Mouse (Mus musculus) bone marrow, adult 2 months (tissue): ENCODE data around the gene Tspan15.

Experiments used
- CTCF ChIP-seq: fragments of 200-500 bp; IDR thresholded peaks from 2 replicates; pipeline ENCODE4 v1.5.1; 2011; ENCODE audit warnings: low read length, control low read depth; ENCODE audit not compliant: control insufficient read depth, insufficient read depth
- POLR2A ChIP-seq: fragments of 200-500 bp; IDR thresholded peaks from 2 replicates; pipeline ENCODE4 v1.6.1; 2011; ENCODE audit warnings: low read depth, mild to moderate bottlenecking, control low read depth, low read length, borderline replicate concordance; ENCODE audit not compliant: control insufficient read depth

DNA sequence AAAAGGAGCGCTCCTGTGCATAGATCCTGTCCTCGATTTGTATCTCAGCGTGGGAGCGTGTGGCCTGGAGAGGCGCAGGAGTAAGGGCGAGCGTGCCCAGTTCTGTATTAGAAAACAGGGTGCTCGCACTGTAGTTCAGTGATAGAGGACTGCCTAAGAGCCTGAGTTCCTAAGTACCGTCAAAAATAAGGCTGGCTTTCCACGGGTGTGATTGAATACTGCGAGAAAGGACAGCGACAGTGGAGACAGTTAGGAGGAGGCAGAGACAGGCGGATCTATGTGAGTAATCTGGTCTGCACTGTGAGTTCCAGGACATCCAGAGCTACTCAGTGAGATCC is 313 bp upstream of the Tspan15 start:
- TF ChIP-seq CTCF (no peak), POLR2A (no peak)
